Mouse (Mus musculus): ENCODE measurements at regions not wholly inside any gene's neighbourhood (a gene's known extent, or its start where the extent isn't known, plus 50 kb on each side); places are given as distances from the start of the nearest gene placed in this dataset.

DNA sequence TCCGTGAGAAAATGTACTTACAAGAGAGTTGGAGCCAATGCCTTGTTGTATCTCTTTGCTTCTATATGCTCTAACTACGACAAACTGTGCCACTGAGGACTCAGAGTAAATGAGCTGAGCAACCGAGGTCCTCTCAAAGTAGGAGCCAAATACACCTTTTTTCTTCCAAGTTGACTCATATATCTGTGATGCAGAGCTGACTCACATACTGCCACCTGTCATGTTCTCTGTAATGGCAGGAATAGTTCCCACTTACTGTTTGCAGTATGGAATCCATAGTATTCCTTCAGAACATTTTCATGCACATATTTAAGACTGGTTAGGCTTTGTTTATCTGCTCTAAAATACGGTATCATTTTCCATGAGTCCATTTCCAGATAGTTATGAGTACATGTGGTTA, 792.1 kb downstream of the Cypt12 start:
- no peaks in the 10 kb centered on the region for H3K9me3 ChIP-seq (replicated peaks; ENCODE audit: control insufficient read depth, low read length)
- no peaks in the 10 kb centered on the region for H3K4me1 ChIP-seq (ENCODE audit: control insufficient read depth, insufficient read depth, low read length)
- no peak overlapping the region for H3K9ac ChIP-seq (ENCODE audit: low read length)
- H3K4me3 ChIP-seq (replicated peaks; ENCODE audit: low read length) = no peak overlapping the region
- H3K36me3 ChIP-seq (ENCODE audit: control insufficient read depth, insufficient read depth, low read length) = no peaks in the 10 kb centered on the region
- no peak overlapping the region for H3K4me2 ChIP-seq (ENCODE audit: low read depth, low read length)
- no peak for ATAC-seq (ENCODE audit: insufficient read depth, low FRiP score)
- no peaks in the 10 kb centered on the region for H3K27me3 ChIP-seq (ENCODE audit: control insufficient read depth, insufficient read depth, low read length)
- WGBS = 89% methylated on average over 4 of the region's 4 CpGs
- no peak overlapping the region for H3K27ac ChIP-seq (ENCODE audit: low read length)

DNA sequence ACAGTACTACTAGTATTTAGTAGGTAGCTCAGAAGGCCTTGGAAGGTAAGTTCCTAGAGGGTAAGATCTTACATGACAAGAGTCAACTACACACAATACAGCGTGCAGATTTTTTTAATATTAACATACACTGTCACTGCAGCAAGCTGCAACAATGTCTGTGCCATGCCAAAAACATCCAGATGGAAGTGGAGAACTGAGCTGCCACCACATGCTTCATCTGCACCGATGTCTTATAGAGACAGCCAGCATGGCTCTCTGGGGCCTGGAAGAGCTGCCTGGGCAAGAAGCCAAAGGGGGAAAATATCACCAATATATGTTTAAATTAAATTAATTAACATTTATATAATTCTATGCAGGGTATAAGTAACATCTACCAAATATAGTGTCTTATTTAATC, 795.3 kb downstream of the Cypt12 start:
- 84% methylated on average over 2 of the region's 2 CpGs for WGBS
- H3K9ac ChIP-seq (ENCODE audit: low read length) = no peak overlapping the region
- no peaks in the 10 kb centered on the region for H3K36me3 ChIP-seq (ENCODE audit: control insufficient read depth, insufficient read depth, low read length)
- no peak overlapping the region for H3K4me2 ChIP-seq (ENCODE audit: low read depth, low read length)
- H3K4me3 ChIP-seq (replicated peaks; ENCODE audit: low read length) = no peak overlapping the region
- no peaks in the 10 kb centered on the region for H3K27me3 ChIP-seq (ENCODE audit: control insufficient read depth, insufficient read depth, low read length)
- H3K4me1 ChIP-seq (ENCODE audit: control insufficient read depth, insufficient read depth, low read length) = no peaks in the 10 kb centered on the region
- no peak for ATAC-seq (ENCODE audit: insufficient read depth, low FRiP score)
- no peaks in the 10 kb centered on the region for H3K9me3 ChIP-seq (replicated peaks; ENCODE audit: control insufficient read depth, low read length)
- no peak overlapping the region for H3K27ac ChIP-seq (ENCODE audit: low read length)

DNA sequence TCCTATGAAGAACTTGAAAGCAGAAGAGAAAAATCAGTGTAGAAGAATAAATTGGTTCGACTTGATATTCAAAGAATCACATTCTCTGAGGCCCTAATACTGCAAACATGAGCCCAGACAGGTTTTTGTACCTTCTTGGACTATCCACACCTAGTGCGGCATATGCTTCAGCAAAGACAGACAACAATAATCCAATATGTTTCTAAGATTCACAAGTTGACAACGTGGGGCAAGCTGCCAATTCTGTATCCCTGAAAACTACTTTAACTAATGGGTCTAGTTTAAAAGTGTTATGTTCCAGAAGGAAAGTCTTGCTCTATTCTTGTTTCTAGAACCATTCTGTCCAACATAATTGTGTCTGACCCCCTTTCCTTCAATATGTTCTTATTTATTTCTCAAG, 796.0 kb downstream of the Cypt12 start:
- 75% methylated on average over 3 of the region's 3 CpGs for WGBS
- H3K9ac ChIP-seq (ENCODE audit: low read length) = no peak overlapping the region
- H3K4me1 ChIP-seq (ENCODE audit: control insufficient read depth, insufficient read depth, low read length) = no peaks in the 10 kb centered on the region
- no peak overlapping the region for H3K4me2 ChIP-seq (ENCODE audit: low read depth, low read length)
- no peaks in the 10 kb centered on the region for H3K36me3 ChIP-seq (ENCODE audit: control insufficient read depth, insufficient read depth, low read length)
- no peak overlapping the region for H3K27ac ChIP-seq (ENCODE audit: low read length)
- no peaks in the 10 kb centered on the region for H3K9me3 ChIP-seq (replicated peaks; ENCODE audit: control insufficient read depth, low read length)
- ATAC-seq (ENCODE audit: insufficient read depth, low FRiP score) = no peak
- no peak overlapping the region for H3K4me3 ChIP-seq (replicated peaks; ENCODE audit: low read length)
- no peaks in the 10 kb centered on the region for H3K27me3 ChIP-seq (ENCODE audit: control insufficient read depth, insufficient read depth, low read length)

DNA sequence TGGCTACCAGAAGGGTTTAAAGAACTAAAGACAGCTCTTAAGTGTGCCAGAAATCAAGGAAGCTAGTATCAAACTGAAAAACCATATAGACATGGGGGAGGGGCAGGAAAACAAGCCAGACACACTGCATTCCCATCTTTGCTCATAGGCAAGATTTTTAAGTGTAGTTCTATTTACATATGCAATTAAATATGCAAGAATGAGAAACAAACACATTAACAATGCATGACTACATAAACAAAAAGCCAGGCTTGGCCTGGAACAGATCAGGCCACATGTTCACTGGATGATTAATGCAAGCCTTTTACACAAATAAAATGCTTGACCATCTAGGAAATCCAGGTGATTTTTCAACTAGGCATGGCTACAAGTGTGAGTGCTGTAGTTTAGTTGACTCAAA, 798.0 kb downstream of the Cypt12 start:
- H3K36me3 ChIP-seq (ENCODE audit: control insufficient read depth, insufficient read depth, low read length) = no peaks in the 10 kb centered on the region
- no peak overlapping the region for H3K9ac ChIP-seq (ENCODE audit: low read length)
- H3K4me2 ChIP-seq (ENCODE audit: low read depth, low read length) = no peak overlapping the region
- no peak for ATAC-seq (ENCODE audit: insufficient read depth, low FRiP score)
- no peaks in the 10 kb centered on the region for H3K27me3 ChIP-seq (ENCODE audit: control insufficient read depth, insufficient read depth, low read length)
- no peaks in the 10 kb centered on the region for H3K4me1 ChIP-seq (ENCODE audit: control insufficient read depth, insufficient read depth, low read length)
- H3K4me3 ChIP-seq (replicated peaks; ENCODE audit: low read length) = no peak overlapping the region
- no peaks in the 10 kb centered on the region for H3K9me3 ChIP-seq (replicated peaks; ENCODE audit: control insufficient read depth, low read length)
- H3K27ac ChIP-seq (ENCODE audit: low read length) = no peak overlapping the region

DNA sequence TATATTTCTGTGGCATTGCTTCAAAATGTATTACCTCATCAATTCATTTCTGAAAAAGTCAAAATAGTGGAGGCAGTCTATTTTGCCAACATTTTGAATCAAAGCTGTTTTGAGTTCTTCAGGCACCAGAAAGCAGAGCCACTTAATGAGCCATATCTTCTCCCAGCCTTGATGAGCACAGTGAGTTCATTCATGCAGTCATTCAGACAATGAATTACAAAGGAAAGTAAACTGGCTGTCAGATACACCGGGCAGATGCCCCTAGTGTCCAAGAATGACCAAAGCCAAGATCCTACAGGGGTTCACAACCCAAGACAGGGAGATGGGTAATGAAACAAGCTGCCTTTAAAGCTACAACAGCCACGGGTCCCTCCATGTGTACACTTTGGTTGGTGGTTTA, 798.7 kb downstream of the Cypt12 start:
- no peaks in the 10 kb centered on the region for H3K36me3 ChIP-seq (ENCODE audit: control insufficient read depth, insufficient read depth, low read length)
- 71% methylated on average over 2 of the region's 2 CpGs for WGBS
- H3K9ac ChIP-seq (ENCODE audit: low read length) = no peak overlapping the region
- no peak overlapping the region for H3K4me2 ChIP-seq (ENCODE audit: low read depth, low read length)
- H3K9me3 ChIP-seq (replicated peaks; ENCODE audit: control insufficient read depth, low read length) = no peaks in the 10 kb centered on the region
- no peak overlapping the region for H3K4me3 ChIP-seq (replicated peaks; ENCODE audit: low read length)
- no peak overlapping the region for H3K27ac ChIP-seq (ENCODE audit: low read length)
- no peak for ATAC-seq (ENCODE audit: insufficient read depth, low FRiP score)
- H3K4me1 ChIP-seq (ENCODE audit: control insufficient read depth, insufficient read depth, low read length) = no peaks in the 10 kb centered on the region
- no peaks in the 10 kb centered on the region for H3K27me3 ChIP-seq (ENCODE audit: control insufficient read depth, insufficient read depth, low read length)

DNA sequence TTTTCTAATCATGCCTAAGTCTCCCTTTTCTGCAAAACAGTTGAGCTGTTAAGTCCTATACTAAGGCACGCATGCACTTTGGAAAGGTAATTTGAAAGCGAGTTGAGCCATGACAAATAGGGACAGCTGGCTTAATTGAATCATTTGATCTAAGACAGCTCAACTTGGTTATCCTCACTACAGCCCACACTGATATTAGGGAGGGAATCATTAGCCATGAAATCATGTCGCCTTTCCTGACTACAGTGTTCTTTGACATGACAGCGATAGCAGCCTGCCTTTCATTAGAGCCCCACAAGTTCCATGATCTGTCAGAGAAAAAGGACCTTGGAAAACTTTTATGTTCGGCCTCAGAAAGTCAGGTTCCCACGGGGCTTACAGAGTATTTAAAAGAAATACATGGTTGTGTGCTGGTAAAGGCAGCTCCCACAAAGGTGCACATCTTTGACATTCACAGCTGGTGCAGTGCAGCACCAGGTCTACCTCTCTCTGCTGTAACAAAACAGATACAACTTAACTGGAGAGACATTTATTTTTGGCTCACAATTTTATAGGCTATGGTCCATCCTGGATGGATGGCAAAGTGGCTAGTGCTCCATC, 803.5 kb downstream of the Cypt12 start:
- no peaks in the 10 kb centered on the region for H3K9me3 ChIP-seq (replicated peaks; ENCODE audit: control insufficient read depth, low read length)
- H3K4me3 ChIP-seq (replicated peaks; ENCODE audit: low read length) = no peak overlapping the region
- no peaks in the 10 kb centered on the region for H3K4me1 ChIP-seq (ENCODE audit: control insufficient read depth, insufficient read depth, low read length)
- H3K27ac ChIP-seq (ENCODE audit: low read length) = no peak overlapping the region
- H3K36me3 ChIP-seq (ENCODE audit: control insufficient read depth, insufficient read depth, low read length) = no peaks in the 10 kb centered on the region
- H3K9ac ChIP-seq (ENCODE audit: low read length) = no peak overlapping the region
- H3K4me2 ChIP-seq (ENCODE audit: low read depth, low read length) = no peak overlapping the region
- WGBS = 80% methylated on average over 6 of the region's 6 CpGs
- no peaks in the 10 kb centered on the region for H3K27me3 ChIP-seq (ENCODE audit: control insufficient read depth, insufficient read depth, low read length)
- ATAC-seq (ENCODE audit: insufficient read depth, low FRiP score) = no peak

DNA sequence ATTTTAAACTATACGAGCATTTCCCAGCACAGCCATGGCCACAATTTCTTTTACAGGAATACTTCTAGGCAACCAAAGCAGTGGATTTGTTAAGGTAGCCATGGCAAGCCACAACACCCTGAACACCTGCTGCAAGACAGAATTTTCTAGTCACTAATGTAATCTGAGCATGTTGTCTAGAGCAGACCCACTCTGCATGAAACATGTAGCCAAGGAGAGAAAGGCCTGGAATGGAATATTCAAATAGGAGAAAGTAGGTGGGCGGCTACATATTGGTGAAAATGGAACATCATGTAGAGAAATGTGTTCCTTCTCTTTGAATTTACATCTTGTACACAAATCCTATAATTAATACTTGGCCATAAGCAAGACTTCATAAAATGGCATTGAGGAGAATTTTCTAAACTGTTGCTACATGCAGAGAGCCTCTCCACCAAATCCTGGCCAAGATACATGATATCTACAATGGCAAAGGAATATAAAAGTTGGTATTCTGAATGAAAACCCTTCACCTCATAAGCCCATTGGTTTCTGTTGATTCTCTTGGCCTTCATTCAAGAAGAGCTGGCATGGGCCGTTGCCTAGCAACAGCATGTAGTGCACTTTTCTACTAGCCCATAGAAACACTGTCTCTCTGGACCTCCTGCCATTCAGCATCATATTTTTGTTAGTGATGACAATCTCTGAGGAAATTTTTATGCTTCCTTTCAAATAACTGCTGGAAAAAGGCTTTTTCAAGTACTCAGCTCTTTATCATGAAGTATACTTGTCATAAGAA, 816.3 kb downstream of the Cypt12 start:
- Histone ChIP-seq H3K27me3 (ENCODE audit: control insufficient read depth, insufficient read depth, low read length) (no peaks in the 10 kb centered on the region), H3K27ac (ENCODE audit: low read length) (no peak overlapping the region), H3K9me3 (replicated peaks; ENCODE audit: control insufficient read depth, low read length) (no peaks in the 10 kb centered on the region), H3K4me3 (replicated peaks; ENCODE audit: low read length) (no peak overlapping the region), H3K4me2 (ENCODE audit: low read depth, low read length) (no peak overlapping the region), H3K9ac (ENCODE audit: low read length) (no peak overlapping the region), H3K4me1 (ENCODE audit: control insufficient read depth, insufficient read depth, low read length) (no peaks in the 10 kb centered on the region), H3K36me3 (ENCODE audit: control insufficient read depth, insufficient read depth, low read length) (no peaks in the 10 kb centered on the region)
- 80% methylated on average over 3 of the region's 3 CpGs for WGBS
- ATAC-seq (ENCODE audit: insufficient read depth, low FRiP score) = no peak

DNA sequence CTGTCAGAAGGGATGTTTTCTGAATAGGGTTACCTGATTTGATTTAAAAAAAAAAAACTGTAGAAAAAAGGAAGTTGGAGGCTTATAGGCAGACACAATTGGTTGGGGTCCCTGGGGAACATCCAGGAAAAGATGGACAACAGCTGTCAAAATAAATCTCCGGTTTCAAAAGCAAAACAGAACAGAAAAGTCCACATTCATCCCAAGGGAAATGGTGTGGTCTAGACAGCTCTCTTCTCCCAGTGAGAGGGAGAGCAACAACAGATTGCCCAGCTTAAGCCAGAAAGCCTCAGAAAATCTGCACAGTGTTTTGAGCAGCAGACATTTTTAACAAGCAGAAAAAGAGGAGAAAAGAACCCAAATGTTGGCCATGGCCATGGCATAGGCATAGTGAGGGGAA, 830.3 kb downstream of the Cypt12 start:
- H3K4me3 ChIP-seq (replicated peaks; ENCODE audit: low read length) = no peak overlapping the region
- 55% methylated on average over 1 of the region's 1 CpGs for WGBS
- H3K27me3 ChIP-seq (ENCODE audit: control insufficient read depth, insufficient read depth, low read length) = no peaks in the 10 kb centered on the region

DNA sequence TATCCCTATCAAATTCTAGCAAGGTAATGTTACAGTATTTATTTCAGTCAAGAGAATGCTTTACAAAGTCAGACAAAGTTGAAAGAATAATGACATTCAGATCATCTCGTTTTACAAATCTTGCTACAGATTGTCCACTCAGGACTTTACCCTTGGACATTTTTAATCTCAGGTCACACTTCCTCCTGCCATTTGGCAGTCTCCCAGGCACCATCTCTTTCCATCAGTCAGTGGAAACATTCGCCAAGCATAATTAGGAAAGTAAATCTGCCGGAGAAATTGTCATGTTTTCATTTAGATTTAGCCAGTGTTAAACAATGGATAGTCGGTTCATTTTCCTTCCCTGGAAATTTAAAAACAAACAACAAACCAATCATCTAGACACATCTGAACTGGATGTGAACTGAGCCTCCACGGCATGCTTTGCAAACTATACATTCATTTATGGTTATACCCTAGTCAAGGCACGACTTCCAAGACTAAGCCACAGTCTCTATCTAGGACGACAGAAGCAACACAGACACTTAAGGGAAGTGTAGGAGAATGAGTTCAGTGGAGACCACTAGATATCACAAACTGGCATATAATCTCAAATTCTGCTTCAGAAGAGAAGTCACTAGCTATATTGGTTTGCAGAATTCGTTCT, 839.4 kb downstream of the Cypt12 start:
- no peak overlapping the region for H3K27ac ChIP-seq (ENCODE audit: low read length)
- no peak overlapping the region for H3K4me3 ChIP-seq (replicated peaks; ENCODE audit: low read length)
- H3K36me3 ChIP-seq (ENCODE audit: control insufficient read depth, insufficient read depth, low read length) = no peaks in the 10 kb centered on the region
- 48% methylated on average over 8 of the region's 8 CpGs for WGBS
- H3K9ac ChIP-seq (ENCODE audit: low read length) = no peak overlapping the region
- H3K27me3 ChIP-seq (ENCODE audit: control insufficient read depth, insufficient read depth, low read length) = no peaks in the 10 kb centered on the region
- no peaks in the 10 kb centered on the region for H3K4me1 ChIP-seq (ENCODE audit: control insufficient read depth, insufficient read depth, low read length)
- H3K9me3 ChIP-seq (replicated peaks; ENCODE audit: control insufficient read depth, low read length) = no peaks in the 10 kb centered on the region
- ATAC-seq (ENCODE audit: insufficient read depth, low FRiP score) = no peak
- no peak overlapping the region for H3K4me2 ChIP-seq (ENCODE audit: low read depth, low read length)

More for the DNA sequence above, 830.3 kb downstream of the Cypt12 start:
- no peaks in the 10 kb centered on the region for H3K9me3 ChIP-seq (replicated peaks; ENCODE audit: control insufficient read depth, low read length)
- H3K36me3 ChIP-seq (ENCODE audit: control insufficient read depth, insufficient read depth, low read length) = no peaks in the 10 kb centered on the region
- no peak overlapping the region for H3K27ac ChIP-seq (ENCODE audit: low read length)
- no peak for ATAC-seq (ENCODE audit: insufficient read depth, low FRiP score)
- H3K9ac ChIP-seq (ENCODE audit: low read length) = no peak overlapping the region
- H3K4me1 ChIP-seq (ENCODE audit: control insufficient read depth, insufficient read depth, low read length) = no peaks in the 10 kb centered on the region
- H3K4me2 ChIP-seq (ENCODE audit: low read depth, low read length) = no peak overlapping the region

Measured in stomach, embryonic 16.5 days (tissue).